Mouse (Mus musculus) CD4-positive, CD25-positive, alpha-beta regulatory T cell, adult 4 months (primary cell): Measurements from ENCODE around the gene Rassf1. TPM values are rescaled to one million over a fixed set of nuclear protein-coding genes. Genes with fewer than 3 reads are reported as not detected.

Source experiments
- ATAC-seq: one replicate; pipeline ENCODE4 v1.8.0; 2017
- polyA plus RNA-seq, 2 experiments: library from polyadenylated mRNA; unstranded; fragments of 100-300 nt; shearing (Covaris generic); gene quantifications; one replicate each; pipeline ENCODE4 v1.2.1; 2017

The Rassf1 gene
- polyA plus RNA-seq, 2 experiments from 2014 or later: 77.8 to 89.5 TPM

GRCm38 (mm10) chr9:107541005-107541404, 10.3 kb upstream of the Rassf1 start:
- ATAC-seq: no peak

GRCm38 (mm10) chr9:107541474-107542351, 9.6 kb upstream of the Rassf1 start, which contains the start of the genes Cyb561d2 and Nprl2:
Gene Cyb561d2, minus strand, starts transcription at chr9:107542193.
Gene Nprl2, plus strand, starts transcription at chr9:107542226.
- peak; percentile 87 for ATAC-seq

- no peak for ATAC-seq
These were observed 9.0 kb upstream of the Rassf1 start for GRCm38 (mm10) chr9:107542352-107542686.

GRCm38 (mm10) chr9:107542721-107543120, 8.6 kb upstream of the Rassf1 start:
- no peak for ATAC-seq

GRCm38 (mm10) chr9:107543299-107543698, 8.1 kb upstream of the Rassf1 start:
- no peak for ATAC-seq

GRCm38 (mm10) chr9:107544196-107544700, 7.1 kb upstream of the Rassf1 start:
- ATAC-seq: no peak

- ATAC-seq: no peak
These were observed 6.6 kb upstream of the Rassf1 start for GRCm38 (mm10) chr9:107544729-107545128.

GRCm38 (mm10) chr9:107545199-107545598, 6.2 kb upstream of the Rassf1 start:
- ATAC-seq: no peak

- ATAC-seq: peak; percentile 20
These were observed 5.8 kb upstream of the Rassf1 start for GRCm38 (mm10) chr9:107545602-107546001.

GRCm38 (mm10) chr9:107547026-107547425, 4.3 kb upstream of the Rassf1 start, which contains the start of gene Zmynd10:
Gene Zmynd10, plus strand, starts transcription at chr9:107547298.
- peak; percentile 37 for ATAC-seq

- no peak for ATAC-seq
These were observed 3.4 kb upstream of the Rassf1 start for GRCm38 (mm10) chr9:107547957-107548356.

- no peak for ATAC-seq
These were observed 2.5 kb upstream of the Rassf1 start for GRCm38 (mm10) chr9:107548820-107549219.

GRCm38 (mm10) chr9:107549297-107550074, 1.9 kb upstream of the Rassf1 start:
- ATAC-seq: no peak

GRCm38 (mm10) chr9:107550491-107551116, 751 bp upstream of the Rassf1 start:
- no peak for ATAC-seq

GRCm38 (mm10) chr9:107551890-107552355, 568 bp downstream of the Rassf1 start:
- no peak for ATAC-seq

GRCm38 (mm10) chr9:107552690-107553393, 1.5 kb downstream of the Rassf1 start:
- ATAC-seq: no peak

- no peak for ATAC-seq
These were observed 2.4 kb downstream of the Rassf1 start for GRCm38 (mm10) chr9:107553541-107554318.

GRCm38 (mm10) chr9:107554319-107554825, 3.0 kb downstream of the Rassf1 start:
- ATAC-seq: peak; percentile 83

GRCm38 (mm10) chr9:107555031-107555457, 3.7 kb downstream of the Rassf1 start:
- ATAC-seq: no peak

- no peak for ATAC-seq
These were observed 4.3 kb downstream of the Rassf1 start for GRCm38 (mm10) chr9:107555701-107556100.

- no peak for ATAC-seq
These were observed 5.0 kb downstream of the Rassf1 start for GRCm38 (mm10) chr9:107556346-107556745.
